Mouse (Mus musculus) spleen, adult 2 months (tissue): ENCODE measurements around the gene Schip1. TPM values are rescaled to one million over a fixed set of nuclear protein-coding genes. Genes with fewer than 3 reads are reported as not detected.

Experiments used
- DNase-seq, 2 experiments: peaks; one replicate each; pipeline versions ENCODE4 v3.0.0 to v3.0.0-alpha.2; 2012 to 2021; ENCODE audit warnings: low spot score in 2 of 2, low read depth in 1 of 2
- H3K27ac ChIP-seq: fragments of 200-500 bp; 2 replicates; pipeline ENCODE4 v1.5.1; 2012; ENCODE audit warnings: low read length, inconsistent platforms; ENCODE audit not compliant: insufficient read depth
- H3K27me3 ChIP-seq: fragments of 200-500 bp; 2 replicates; pipeline ENCODE4 v1.6.1; 2012; ENCODE audit warnings: mild to moderate bottlenecking, moderate library complexity, low read length, inconsistent platforms; ENCODE audit not compliant: control insufficient read depth, insufficient read depth
- H3K36me3 ChIP-seq: fragments of 200-500 bp; 2 replicates; pipeline ENCODE4 v1.6.1; 2012; ENCODE audit warnings: mild to moderate bottlenecking, low read length, inconsistent platforms; ENCODE audit not compliant: control insufficient read depth, insufficient read depth
- H3K4me1 ChIP-seq: fragments of 200-500 bp; 2 replicates; pipeline ENCODE4 v1.6.1; 2011; ENCODE audit warnings: inconsistent platforms; ENCODE audit not compliant: control insufficient read depth, insufficient read depth, insufficient read length
- H3K4me3 ChIP-seq: fragments of 200-500 bp; 2 replicates; pipeline ENCODE4 v1.5.1; 2011; ENCODE audit warnings: mild to moderate bottlenecking, inconsistent platforms; ENCODE audit not compliant: insufficient read depth, insufficient read length; ENCODE audit errors: extremely low read depth
- CTCF ChIP-seq: fragments of 200-500 bp; IDR thresholded peaks from 2 replicates; pipeline ENCODE4 v1.5.1; 2011; ENCODE audit warnings: mild to moderate bottlenecking, inconsistent platforms; ENCODE audit not compliant: insufficient read depth, insufficient read length, insufficient replicate concordance; ENCODE audit errors: extremely low read depth
- POLR2A ChIP-seq: fragments of 200-500 bp; IDR thresholded peaks from 2 replicates; pipeline ENCODE4 v1.6.1; 2011; ENCODE audit warnings: low read depth, low read length, inconsistent platforms
- WGBS: fragments of 180-500 bp; shearing (Covaris S2); methylation state at CpG from one replicate; pipeline ENCODE4 v1.1.7; 2018; 5-methylcytosine and 5-hydroxymethylcytosine counted together
- polyA plus RNA-seq: library from polyadenylated mRNA; depleted of rRNA; stranded (reverse); fragments of >200 nt; gene quantifications from 2 replicates; pipeline ENCODE4 v1.2.3, GENCODE M21; 2012

The Schip1 gene
- polyA plus RNA-seq, 1 experiment = 3.7 TPM

DNA sequence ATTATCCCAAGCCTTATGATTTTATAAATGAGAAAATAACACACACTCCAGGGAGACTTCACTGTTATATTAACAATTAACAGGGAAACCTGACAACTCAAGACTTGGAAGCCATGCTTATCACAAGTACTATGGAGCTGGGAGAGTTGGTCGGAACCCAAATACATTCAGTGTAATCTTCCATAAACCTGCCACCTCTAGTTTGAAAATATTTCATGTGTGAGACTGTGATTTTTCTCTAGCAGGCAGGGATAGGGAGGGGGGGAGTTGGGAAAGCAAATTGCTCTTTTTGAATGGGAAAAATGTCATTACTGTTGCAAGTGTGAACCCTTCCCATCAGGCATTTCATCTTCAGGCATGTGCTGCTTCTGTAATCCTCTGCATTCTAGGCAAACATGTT lies 132.3 kb downstream of the Schip1 start:
- WGBS = 86% methylated on average over 1 of the region's 1 CpGs
- H3K36me3 ChIP-seq = no peaks in the 10 kb centered on the region
- TF ChIP-seq CTCF = no peak
- no peak for TF ChIP-seq POLR2A
- DNase-seq = no peak
- H3K4me1 ChIP-seq = no peaks in the 10 kb centered on the region
- H3K4me3 ChIP-seq = no peak overlapping the region
- H3K27ac ChIP-seq = no peak overlapping the region
- no peaks in the 10 kb centered on the region for H3K27me3 ChIP-seq

DNA sequence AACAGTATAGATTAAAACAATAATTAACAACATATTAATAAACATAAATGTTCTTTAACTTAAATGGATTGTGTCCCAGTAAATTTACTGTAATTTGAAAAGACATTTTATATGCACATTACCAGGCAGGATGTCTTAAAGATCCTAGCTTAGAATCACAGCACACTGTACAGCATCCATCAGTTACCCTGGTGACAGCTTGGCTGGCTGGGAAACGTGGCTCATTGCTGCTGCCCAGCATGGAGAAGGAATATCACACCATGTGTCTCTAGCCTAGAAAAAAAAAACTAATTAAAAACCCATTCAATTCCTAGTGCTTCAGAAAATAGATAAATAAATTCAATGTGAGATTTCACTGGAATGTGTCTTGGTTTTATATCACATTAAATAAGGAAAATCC lies 136.6 kb downstream of the Schip1 start:
- Histone ChIP-seq H3K27me3 (no peaks in the 10 kb centered on the region), H3K4me3 (no peak overlapping the region), H3K36me3 (no peaks in the 10 kb centered on the region), H3K27ac (no peak overlapping the region), H3K4me1 (no peaks in the 10 kb centered on the region)
- 56% methylated on average over 1 of the region's 1 CpGs for WGBS
- TF ChIP-seq POLR2A (no peak), CTCF (no peak)
- DNase-seq = no peak

- Histone ChIP-seq H3K4me1 (no peaks in the 10 kb centered on the region), H3K27ac (no peak overlapping the region), H3K36me3 (no peaks in the 10 kb centered on the region), H3K4me3 (no peak overlapping the region), H3K27me3 (no peaks in the 10 kb centered on the region)
- WGBS = 67% methylated on average over 4 of the region's 4 CpGs
- no peak for TF ChIP-seq CTCF
- TF ChIP-seq POLR2A = no peak
- DNase-seq = no peak
Measured at GRCm38 (mm10) chr3:68202162-68202902, 137.7 kb downstream of the Schip1 start.

DNA sequence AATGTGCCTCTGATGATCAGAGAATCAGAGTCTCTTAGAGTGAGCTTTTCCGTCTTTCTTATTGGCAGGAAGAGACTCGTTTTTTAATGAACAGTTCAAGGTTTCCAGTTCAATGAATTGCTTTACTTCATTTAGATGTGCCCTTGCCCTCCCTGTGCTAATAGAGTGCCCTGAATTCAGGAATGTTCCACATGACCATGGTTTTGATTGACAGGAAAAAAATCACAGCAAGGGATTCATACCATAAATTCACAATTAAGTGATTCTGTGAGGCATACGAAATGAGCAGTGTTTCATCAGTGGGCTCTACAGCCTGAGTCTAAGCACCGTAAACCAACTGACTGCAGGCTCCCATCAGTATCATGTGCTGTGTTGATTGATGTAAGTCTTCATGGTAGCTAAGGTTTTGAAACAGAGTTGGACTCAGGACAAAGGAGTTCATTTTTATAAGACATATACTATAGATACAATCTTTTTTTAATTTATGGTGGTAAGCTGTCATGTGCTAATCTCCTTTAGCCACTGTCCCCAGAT lies 139.4 kb downstream of the Schip1 start:
- 71% methylated on average over 4 of the region's 4 CpGs for WGBS
- no peak for TF ChIP-seq CTCF
- no peak for TF ChIP-seq POLR2A

GRCm38 (mm10) chr3:68210422-68210821 lies 145.8 kb downstream of the Schip1 start:
- Histone ChIP-seq H3K27me3 (no peaks in the 10 kb centered on the region), H3K4me1 (no peaks in the 10 kb centered on the region), H3K4me3 (no peak overlapping the region), H3K27ac (no peak overlapping the region), H3K36me3 (no peaks in the 10 kb centered on the region)
- DNase-seq = no peak
- 87% methylated on average over 4 of the region's 4 CpGs for WGBS
- TF ChIP-seq POLR2A (no peak), CTCF (no peak)

More for the DNA sequence above, 139.4 kb downstream of the Schip1 start:
- DNase-seq = no peak
- H3K4me3 ChIP-seq = no peak overlapping the region
- H3K4me1 ChIP-seq = no peaks in the 10 kb centered on the region
- no peak overlapping the region for H3K27ac ChIP-seq
- no peaks in the 10 kb centered on the region for H3K27me3 ChIP-seq
- H3K36me3 ChIP-seq = no peaks in the 10 kb centered on the region

GRCm38 (mm10) chr3:68221452-68221851 lies 156.8 kb downstream of the Schip1 start:
- H3K4me1 ChIP-seq = no peaks in the 10 kb centered on the region
- no peaks in the 10 kb centered on the region for H3K36me3 ChIP-seq
- H3K27ac ChIP-seq = no peak overlapping the region
- no peak for DNase-seq
- no peak overlapping the region for H3K4me3 ChIP-seq
- no peaks in the 10 kb centered on the region for H3K27me3 ChIP-seq
- TF ChIP-seq POLR2A (no peak), CTCF (no peak)
- 42% methylated on average over 3 of the region's 3 CpGs for WGBS

DNA sequence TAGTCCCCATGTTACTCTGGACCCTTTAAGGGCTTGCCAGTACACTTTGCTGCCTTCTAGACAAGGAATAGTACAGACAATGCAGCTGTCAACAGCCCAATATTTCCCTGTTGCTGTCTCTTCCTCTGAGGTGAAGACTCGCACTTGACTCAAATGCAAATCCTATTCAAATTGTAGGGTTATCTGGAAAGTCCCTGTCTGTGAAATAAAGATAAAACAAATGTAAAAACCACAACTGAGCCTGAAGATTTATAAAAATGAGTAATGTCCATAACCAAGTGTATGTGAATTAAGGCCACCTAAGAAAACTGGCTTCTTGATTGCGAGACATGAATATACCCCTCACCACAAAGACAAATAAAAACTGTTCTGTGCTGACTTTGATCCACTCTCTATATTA lies 175.3 kb downstream of the Schip1 start:
- Histone ChIP-seq H3K27me3 (no peaks in the 10 kb centered on the region), H3K4me3 (no peak overlapping the region)
- 83% methylated on average over 2 of the region's 2 CpGs for WGBS

More for the DNA sequence above, 175.3 kb downstream of the Schip1 start:
- no peak for DNase-seq
- Histone ChIP-seq H3K36me3 (no peaks in the 10 kb centered on the region), H3K4me1 (no peaks in the 10 kb centered on the region), H3K27ac (no peak overlapping the region)
- no peak for TF ChIP-seq POLR2A
- no peak for TF ChIP-seq CTCF
